Mouse (Mus musculus) heart, adult 2 months (tissue): Measurements from ENCODE around the gene Pitx3.

Source experiments
- CTCF ChIP-seq: fragments of 200-600 bp; IDR thresholded peaks from 2 replicates; pipeline ENCODE4 v1.8.1; 2022; ENCODE audit warnings: antibody characterized with exemption, mild to moderate bottlenecking, moderate library complexity
- POLR2A ChIP-seq: fragments of 200-500 bp; IDR thresholded peaks from 2 replicates; pipeline ENCODE4 v1.6.1; 2011; ENCODE audit warnings: mild to moderate bottlenecking, low read depth, low read length, control low read depth; ENCODE audit not compliant: insufficient read depth

DNA sequence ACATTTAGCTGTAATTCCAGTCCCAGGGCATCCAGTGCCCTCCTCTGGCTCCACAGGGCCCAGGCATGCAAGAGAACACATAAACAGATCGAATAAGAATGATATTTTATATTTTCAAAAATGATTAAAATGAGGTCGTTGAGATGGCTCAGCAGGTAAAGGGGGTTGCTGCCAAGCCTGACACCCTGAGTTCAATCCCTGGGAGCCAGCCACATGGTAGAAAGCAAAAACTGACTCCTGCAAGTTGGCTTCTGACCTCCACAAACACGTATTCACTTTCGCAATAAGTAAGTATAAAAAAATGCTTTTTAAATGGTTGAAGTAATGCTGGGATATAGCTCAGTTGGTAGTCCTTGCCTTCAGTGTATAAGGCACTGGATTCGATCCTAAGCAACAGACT lies 37.3 kb downstream of the Pitx3 start:
- TF ChIP-seq CTCF (no peak), POLR2A (no peak)
